Mouse (Mus musculus) retina, postnatal 1 day (tissue): ENCODE measurements at regions not wholly inside any gene's neighbourhood (a gene's known extent, or its start where the extent isn't known, plus 50 kb on each side); places are given as distances from the start of the nearest gene placed in this dataset.
A peak's percentile ranks its signal among the peaks of the same experiment; 100 is the strongest.

Source experiments
- DNase-seq: peaks from one replicate; pipeline ENCODE4 v3.0.0-alpha.2; 2012

- no peak for DNase-seq
These were observed 733.5 kb downstream of the Fam19a2 start for GRCm38 (mm10) chr10:123997260-123997659.

- no peak for DNase-seq
These were observed 735.2 kb downstream of the Fam19a2 start for GRCm38 (mm10) chr10:123998959-123999358.

- DNase-seq = peak; percentile 66
These were observed 781.2 kb downstream of the Fam19a2 start for GRCm38 (mm10) chr10:124045031-124045430.

- DNase-seq = peak; percentile 71
These were observed 782.0 kb downstream of the Fam19a2 start for GRCm38 (mm10) chr10:124045791-124046190.

- no peak for DNase-seq
These were observed 819.0 kb downstream of the Fam19a2 start for GRCm38 (mm10) chr10:124082756-124083155.

GRCm38 (mm10) chr10:124090547-124090946 is 826.8 kb downstream of the Fam19a2 start:
- DNase-seq = peak; percentile 51

GRCm38 (mm10) chr10:124091364-124091763 is 827.6 kb downstream of the Fam19a2 start:
- DNase-seq = peak; percentile 24

- DNase-seq = no peak
These were observed 855.8 kb downstream of the Fam19a2 start for GRCm38 (mm10) chr10:124119585-124119984.

GRCm38 (mm10) chr10:124138456-124138855 is 874.7 kb downstream of the Fam19a2 start:
- DNase-seq = no peak

- no peak for DNase-seq
These were observed 878.5 kb downstream of the Fam19a2 start for GRCm38 (mm10) chr10:124142336-124142735.

GRCm38 (mm10) chr10:124146751-124147469 is 883.1 kb downstream of the Fam19a2 start:
- DNase-seq = peak; percentile 5

GRCm38 (mm10) chr10:124163441-124163840 is 899.6 kb downstream of the Fam19a2 start:
- DNase-seq = peak; percentile 80

GRCm38 (mm10) chr10:124175598-124175997 is 911.8 kb downstream of the Fam19a2 start:
- peak; percentile 67 for DNase-seq

- DNase-seq = no peak
These were observed 944.5 kb downstream of the Fam19a2 start for GRCm38 (mm10) chr10:124208317-124208716.

- no peak for DNase-seq
These were observed 955.7 kb downstream of the Fam19a2 start for GRCm38 (mm10) chr10:124219461-124219860.

GRCm38 (mm10) chr10:124222068-124222467 is 958.3 kb downstream of the Fam19a2 start:
- no peak for DNase-seq

- no peak for DNase-seq
These were observed 963.3 kb downstream of the Fam19a2 start for GRCm38 (mm10) chr10:124227061-124227460.

GRCm38 (mm10) chr10:124249358-124249757 is 985.6 kb downstream of the Fam19a2 start:
- no peak for DNase-seq

GRCm38 (mm10) chr10:124250004-124250403 is 986.2 kb downstream of the Fam19a2 start:
- no peak for DNase-seq

- peak; percentile 39 for DNase-seq
These were observed 1024.7 kb downstream of the Fam19a2 start for GRCm38 (mm10) chr10:124288301-124288995.

- no peak for DNase-seq
These were observed 1033.4 kb downstream of the Fam19a2 start for GRCm38 (mm10) chr10:124297198-124297677.

GRCm38 (mm10) chr10:124304683-124305082 is 1040.9 kb downstream of the Fam19a2 start:
- DNase-seq = no peak

- no peak for DNase-seq
These were observed 1041.8 kb downstream of the Fam19a2 start for GRCm38 (mm10) chr10:124305644-124306043.

- no peak for DNase-seq
These were observed 1055.0 kb downstream of the Fam19a2 start for GRCm38 (mm10) chr10:124318761-124319160.
